Mouse (Mus musculus): ENCODE measurements around the gene Ermp1.

Gene Ermp1

GRCm38 (mm10) chr19:29647651-29648549 is at the start of gene Ermp1:
Ermp1 (minus strand) TSS chr19:29648415.
- no peak for DNase-seq (ENCODE audit: extremely low read depth, low read depth, low spot score)

GRCm38 (mm10) chr19:29697245-29697874 is 49.1 kb upstream of the Ermp1 start, which contains the start of gene Mlana:
Mlana (plus strand) TSS chr19:29697824.
- DNase-seq (ENCODE audit: extremely low read depth, low read depth, low spot score), result no peak

GRCm38 (mm10) chr19:29696840-29697239 is 48.6 kb upstream of the Ermp1 start:
- no peak for DNase-seq (ENCODE audit: extremely low read depth, low read depth, low spot score)

GRCm38 (mm10) chr19:29696309-29696708 is 48.1 kb upstream of the Ermp1 start:
- no peak for DNase-seq (ENCODE audit: extremely low read depth, low read depth, low spot score)

DNA sequence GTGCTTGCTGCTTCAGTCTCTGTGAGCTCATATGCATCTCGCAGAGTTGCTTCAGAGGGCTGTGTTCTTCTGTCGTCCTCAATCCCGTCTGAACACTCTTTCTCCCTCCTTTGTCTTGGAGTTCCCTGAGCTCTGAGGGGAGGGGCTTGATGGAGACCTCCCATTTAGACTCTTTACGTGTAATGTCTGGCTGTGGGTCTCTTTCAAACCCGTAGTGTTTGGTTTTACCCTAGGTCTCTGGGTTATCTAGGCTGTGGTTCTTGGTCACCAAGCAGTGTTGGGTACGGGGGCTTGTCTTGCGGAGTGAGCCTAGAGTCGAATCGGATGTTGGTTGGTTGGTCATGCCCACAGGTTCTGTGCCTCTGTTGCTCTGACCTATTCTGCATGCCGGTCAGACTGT is 46.9 kb upstream of the Ermp1 start:
- no peak for DNase-seq (ENCODE audit: extremely low read depth, low read depth, low spot score)

DNA sequence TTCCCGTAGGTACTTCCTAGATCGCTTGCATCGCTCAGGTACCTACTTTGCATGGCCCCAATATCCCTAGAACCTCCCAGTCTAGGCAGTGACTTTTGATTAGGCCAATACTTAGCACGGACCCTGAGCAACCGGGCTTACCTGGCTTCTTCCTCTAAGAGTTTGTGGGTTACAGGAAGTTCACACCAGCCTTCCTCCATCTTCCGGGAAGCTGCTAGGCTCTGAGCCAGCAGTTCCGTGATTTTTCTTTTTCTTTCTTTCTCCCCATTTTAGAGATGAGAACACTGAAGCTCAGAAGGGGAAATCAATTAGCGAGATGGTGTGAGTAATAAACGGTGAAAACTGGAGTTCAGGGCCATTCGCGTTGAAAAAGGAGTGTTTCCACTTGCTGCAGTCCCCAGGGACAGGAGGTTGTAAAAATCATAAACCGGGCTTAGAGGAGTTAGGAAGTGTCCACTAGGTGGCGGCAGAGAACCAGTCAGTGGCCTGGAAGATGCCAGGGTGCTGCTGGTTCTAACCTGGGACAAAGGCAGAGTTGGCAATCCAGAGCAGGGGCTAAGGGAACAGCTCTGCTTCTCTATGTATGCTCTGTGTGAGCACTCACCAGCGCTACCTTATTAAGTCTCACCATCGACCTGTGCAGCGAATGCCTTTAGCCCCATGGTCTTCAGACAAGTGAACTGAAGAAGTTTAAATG is 35.8 kb upstream of the Ermp1 start:
- no peak for DNase-seq (ENCODE audit: extremely low read depth, low read depth, low spot score)

- no peak for DNase-seq (ENCODE audit: extremely low read depth, low read depth, low spot score)
Observed at GRCm38 (mm10) chr19:29680182-29681152, 32.3 kb upstream of the Ermp1 start.

- DNase-seq (ENCODE audit: extremely low read depth, low read depth, low spot score), result no peak
Observed at GRCm38 (mm10) chr19:29678181-29678778, 30.1 kb upstream of the Ermp1 start.

- DNase-seq (ENCODE audit: extremely low read depth, low read depth, low spot score), result peak; percentile 100
Observed at GRCm38 (mm10) chr19:29676479-29677193, 28.4 kb upstream of the Ermp1 start.

- no peak for DNase-seq (ENCODE audit: extremely low read depth, low read depth, low spot score)
Observed at GRCm38 (mm10) chr19:29675562-29676078, 27.4 kb upstream of the Ermp1 start.

GRCm38 (mm10) chr19:29674946-29675345 is 26.7 kb upstream of the Ermp1 start:
- no peak for DNase-seq (ENCODE audit: extremely low read depth, low read depth, low spot score)

GRCm38 (mm10) chr19:29672660-29673059 is 24.4 kb upstream of the Ermp1 start:
- DNase-seq (ENCODE audit: extremely low read depth, low read depth, low spot score), result no peak

- peak; percentile 99 for DNase-seq (ENCODE audit: extremely low read depth, low read depth, low spot score)
Observed at GRCm38 (mm10) chr19:29671160-29671559, 22.9 kb upstream of the Ermp1 start.

DNA sequence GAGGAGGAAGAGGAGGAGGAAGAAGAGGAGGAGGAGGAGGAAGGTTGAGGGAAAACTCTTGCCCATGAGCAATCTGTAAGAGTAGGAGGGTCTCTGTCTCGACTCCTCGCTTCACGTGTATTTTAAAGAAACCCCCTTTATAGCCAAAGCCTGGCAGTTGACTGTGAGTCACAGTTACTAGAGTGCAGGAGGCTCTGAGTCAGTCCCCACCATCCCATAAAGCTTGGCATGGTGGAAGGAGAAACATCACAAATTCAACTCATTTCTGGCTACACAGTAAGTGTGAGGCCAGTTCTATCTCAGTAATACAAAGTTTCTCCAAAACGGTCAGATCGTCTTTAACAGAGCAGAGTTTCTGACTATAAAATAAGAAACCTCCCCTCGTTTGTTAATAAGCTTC is 22.0 kb upstream of the Ermp1 start:
- DNase-seq (ENCODE audit: extremely low read depth, low read depth, low spot score), result no peak

DNA sequence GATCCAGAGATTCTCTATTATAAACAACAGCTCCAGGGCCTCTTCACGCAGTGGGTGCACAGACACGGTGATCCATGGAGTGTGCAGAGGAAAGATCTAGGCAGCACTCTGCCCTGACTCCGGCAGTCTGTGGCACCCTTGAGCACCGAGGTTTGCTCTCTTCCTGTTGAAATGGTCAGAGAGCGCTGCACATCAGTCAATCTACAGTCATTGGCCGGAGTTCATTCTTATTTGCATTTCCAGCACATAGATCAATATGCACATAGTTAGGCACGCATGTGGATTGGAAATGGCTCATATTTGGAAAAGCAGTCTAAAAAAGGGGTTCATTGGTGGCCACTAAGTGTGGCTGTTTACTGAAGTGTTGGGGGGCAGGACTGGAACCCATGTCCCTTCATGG is 19.9 kb upstream of the Ermp1 start:
- no peak for DNase-seq (ENCODE audit: extremely low read depth, low read depth, low spot score)

DNA sequence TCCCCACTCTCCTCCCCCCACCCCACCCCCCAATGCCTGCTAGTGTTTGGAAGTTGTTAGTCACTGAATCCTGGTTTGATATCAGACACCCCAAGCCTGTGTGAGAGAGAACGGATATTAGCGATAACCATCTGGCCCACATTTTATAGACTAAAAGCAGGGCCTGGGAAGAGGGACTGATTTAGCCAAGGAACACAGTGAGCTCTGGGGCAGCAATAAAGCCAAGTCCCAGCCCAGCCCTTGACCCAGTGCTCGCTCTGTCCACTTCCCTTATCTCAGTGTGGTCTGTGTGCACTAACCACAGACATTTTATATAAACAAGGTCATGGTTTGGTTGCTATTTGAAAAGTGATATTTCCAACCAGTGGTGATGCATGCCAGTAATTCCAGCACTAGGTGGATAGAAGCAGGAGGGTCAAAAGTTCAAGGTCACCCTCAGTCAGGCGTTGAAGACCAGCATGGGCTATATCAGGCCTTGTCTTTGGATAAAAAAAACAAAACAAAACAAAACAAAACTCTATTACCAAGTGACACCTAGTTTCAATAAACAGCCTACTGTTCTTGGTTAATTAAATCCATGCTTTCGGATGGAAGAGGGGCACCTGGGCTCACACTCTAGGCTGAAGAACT is 18.9 kb upstream of the Ermp1 start:
- no peak for DNase-seq (ENCODE audit: extremely low read depth, low read depth, low spot score)

GRCm38 (mm10) chr19:29666164-29666563 is 17.9 kb upstream of the Ermp1 start:
- no peak for DNase-seq (ENCODE audit: extremely low read depth, low read depth, low spot score)

GRCm38 (mm10) chr19:29664934-29665333 is 16.7 kb upstream of the Ermp1 start:
- DNase-seq (ENCODE audit: extremely low read depth, low read depth, low spot score), result no peak

GRCm38 (mm10) chr19:29663780-29664179 is 15.6 kb upstream of the Ermp1 start:
- DNase-seq (ENCODE audit: extremely low read depth, low read depth, low spot score), result no peak

All from fat pad, adult 2 months (tissue).